Mouse (Mus musculus) testis, postnatal 10 days (tissue): ENCODE data around the gene Cnnm2.

Experiments
- DNase-seq: peaks from one replicate; pipeline ENCODE4 v3.0.0; 2021; ENCODE audit warnings: low spot score

Cnnm2 gene

GRCm38 (mm10) chr19:46887811-46888527 lies 126.6 kb downstream of the Cnnm2 start:
- DNase-seq: no peak

GRCm38 (mm10) chr19:46889666-46890065 lies 128.3 kb downstream of the Cnnm2 start:
- peak; percentile 37 for DNase-seq

- DNase-seq: no peak
Observed at GRCm38 (mm10) chr19:46890657-46891056, 129.3 kb downstream of the Cnnm2 start.

GRCm38 (mm10) chr19:46892856-46893255 lies 131.5 kb downstream of the Cnnm2 start:
- no peak for DNase-seq

GRCm38 (mm10) chr19:46893484-46893883 lies 132.1 kb downstream of the Cnnm2 start:
- DNase-seq: no peak

GRCm38 (mm10) chr19:46897135-46897534 lies 135.7 kb downstream of the Cnnm2 start:
- DNase-seq: peak; percentile 40

GRCm38 (mm10) chr19:46898222-46898621 lies 136.8 kb downstream of the Cnnm2 start:
- no peak for DNase-seq

- no peak for DNase-seq
Observed at GRCm38 (mm10) chr19:46899306-46899705, 137.9 kb downstream of the Cnnm2 start.

- no peak for DNase-seq
Observed at GRCm38 (mm10) chr19:46899871-46900270, 138.5 kb downstream of the Cnnm2 start.

- DNase-seq: no peak
Observed at GRCm38 (mm10) chr19:46900786-46901185, 139.4 kb downstream of the Cnnm2 start.

GRCm38 (mm10) chr19:46901323-46901722 lies 139.9 kb downstream of the Cnnm2 start:
- DNase-seq: no peak

GRCm38 (mm10) chr19:46903379-46903778 lies 142.0 kb downstream of the Cnnm2 start:
- DNase-seq: no peak

GRCm38 (mm10) chr19:46904907-46905306 lies 143.5 kb downstream of the Cnnm2 start:
- no peak for DNase-seq

GRCm38 (mm10) chr19:46905383-46905782 lies 144.0 kb downstream of the Cnnm2 start:
- DNase-seq: no peak

GRCm38 (mm10) chr19:46905971-46906370 lies 144.6 kb downstream of the Cnnm2 start:
- no peak for DNase-seq

GRCm38 (mm10) chr19:46908207-46908606 lies 146.8 kb downstream of the Cnnm2 start:
- no peak for DNase-seq

- DNase-seq: no peak
Observed at GRCm38 (mm10) chr19:46908977-46909376, 147.6 kb downstream of the Cnnm2 start.

GRCm38 (mm10) chr19:46911492-46911891 lies 150.1 kb downstream of the Cnnm2 start:
- DNase-seq: no peak

- no peak for DNase-seq
Observed at GRCm38 (mm10) chr19:46913626-46914025, 152.2 kb downstream of the Cnnm2 start.

- no peak for DNase-seq
Observed at GRCm38 (mm10) chr19:46915406-46916080, 154.1 kb downstream of the Cnnm2 start.

GRCm38 (mm10) chr19:46920571-46920970 lies 159.2 kb downstream of the Cnnm2 start:
- no peak for DNase-seq

GRCm38 (mm10) chr19:46926357-46926756 lies 165.0 kb downstream of the Cnnm2 start:
- DNase-seq: no peak

GRCm38 (mm10) chr19:46926951-46927350 lies 165.6 kb downstream of the Cnnm2 start:
- DNase-seq: no peak

- DNase-seq: no peak
Observed at GRCm38 (mm10) chr19:46928136-46928535, 166.7 kb downstream of the Cnnm2 start.
